Mouse (Mus musculus) spleen, adult 2 months (tissue): Measurements from ENCODE around the gene Gramd4.

Source experiments
- CTCF ChIP-seq: fragments of 200-500 bp; IDR thresholded peaks from 2 replicates; pipeline ENCODE4 v1.5.1; 2011; ENCODE audit warnings: mild to moderate bottlenecking, inconsistent platforms; ENCODE audit not compliant: insufficient read depth, insufficient read length, insufficient replicate concordance; ENCODE audit errors: extremely low read depth
- POLR2A ChIP-seq: fragments of 200-500 bp; IDR thresholded peaks from 2 replicates; pipeline ENCODE4 v1.6.1; 2011; ENCODE audit warnings: low read depth, low read length, inconsistent platforms

- TF ChIP-seq POLR2A (no peak), CTCF (no peak)
Observed at GRCm38 (mm10) chr15:86017336-86017735, 40.2 kb upstream of the Gramd4 start.
